ENCODE assay signal across 13 mouse cellular contexts in genomic region chr15:3251031-3251717, GRCm38 (mm10). TPM values are rescaled to one million over a fixed set of nuclear protein-coding genes. Genes with fewer than 3 reads are reported as not detected.
A peak's percentile ranks its signal among the peaks of the same experiment; 100 is the strongest.
DNase-seq lines count a peak whose midpoint lies in the region; ATAC-seq and TF ChIP-seq lines count a peak whose summit lies in the region.
"Had no signal": no experiment of that assay in that cellular context is flagged by ENCODE, and none has a peak within 500 bp of the region (broad histone marks: within the 10 kb centered on the region; RNA-seq: fewer than 3 reads in every experiment).

No protein-coding gene starts in this region.

- H3K27me3 ChIP-seq in Patski, result no peaks in the 10 kb centered on the region
- H3K27me3 ChIP-seq in heart, embryonic 13.5 days (replicated peaks), result no peaks in the 10 kb centered on the region
- H3K27me3 ChIP-seq in lung, embryonic 16.5 days (ENCODE audit: control insufficient read depth, insufficient read depth, low read depth, low read length), result no peaks in the 10 kb centered on the region
- H3K27me3 ChIP-seq: embryonic facial prominence, embryonic 13.5 days; neural tube, embryonic 12.5 days had no signal

- no peak overlapping the region for H3K4me2 ChIP-seq in heart, embryonic 13.5 days
- H3K4me2 ChIP-seq in lung, embryonic 16.5 days (ENCODE audit: low read depth, low read length), result no peak overlapping the region
- H3K4me2 ChIP-seq: embryonic facial prominence, embryonic 13.5 days; neural tube, embryonic 12.5 days had no signal

- no peak overlapping the region for H3K4me3 ChIP-seq in heart, embryonic 13.5 days
- no peak overlapping the region for H3K4me3 ChIP-seq in lung, embryonic 16.5 days (ENCODE audit: low read length)
- H3K4me3 ChIP-seq: embryonic facial prominence, embryonic 13.5 days; neural tube, embryonic 12.5 days had no signal

- no peaks in the 10 kb centered on the region for H3K36me3 ChIP-seq in heart, embryonic 13.5 days
- H3K36me3 ChIP-seq in lung, embryonic 16.5 days (ENCODE audit: control insufficient read depth, insufficient read depth, low read length), result no peaks in the 10 kb centered on the region
- H3K36me3 ChIP-seq: embryonic facial prominence, embryonic 13.5 days; neural tube, embryonic 12.5 days had no signal

- peak overlapping the region; percentile 56 for H3K27ac ChIP-seq in heart, embryonic 13.5 days (replicated peaks)
- H3K27ac ChIP-seq in lung, embryonic 16.5 days (ENCODE audit: low read length), result peak overlapping the region; percentile 90
- H3K27ac ChIP-seq: embryonic facial prominence, embryonic 13.5 days; neural tube, embryonic 12.5 days had no signal

- H3K9ac ChIP-seq in heart, embryonic 13.5 days, result no peak overlapping the region
- H3K9ac ChIP-seq in lung, embryonic 16.5 days (ENCODE audit: low read length), result 0 out of 2 replicates have a peak overlapping the region, but pooled peaks have one; percentile 18
- H3K9ac ChIP-seq: embryonic facial prominence, embryonic 13.5 days; neural tube, embryonic 12.5 days had no signal

- in situ Hi-C loops in Patski (cut with MboI; ENCODE audit: low pct_unique_long_range_greater_than_20kb), result no loop called here

- CTCF ChIA-PET in Patski (lab: Charles Lee), result interaction anchor here (1.4 to 1.9 kb wide), 2 partner anchors 12 to 19 kb away, joined by 4 read pairs; no protein-coding TSS in a partner anchor

- TF ChIP-seq CTCF in Patski (IDR thresholded peaks at IDR 0.05), result no peak

- POLR2A ChIA-PET in Patski (lab: Charles Lee), result no interaction called here

- DNase-seq in kidney, adult 9 months, result peak; percentile 56
- DNase-seq in kidney, adult 11 months, result no peak
- DNase-seq in Patski (ENCODE audit: low read depth, low spot score), result no peak
- no peak for DNase-seq in right cerebral cortex, postnatal 36 days (ENCODE audit: low spot score in 2 of 2)
- DNase-seq in spleen, postnatal 14 days (ENCODE audit: low spot score in 2 of 2), result no peak
- DNase-seq in right cerebral cortex, postnatal 10 days (ENCODE audit: low spot score in 2 of 2), result no peak
- DNase-seq: cerebellum, adult 11-12 months; right cerebral cortex, postnatal 25 days had no signal

- WGBS in heart, embryonic 13.5 days, result 67% methylated on average over 3 of the region's 3 CpGs
- 27% methylated on average over 3 of the region's 3 CpGs for WGBS in lung, embryonic 16.5 days

- peaks cover 37% of the 10 kb centered on the region for H3K4me1 ChIP-seq in heart, embryonic 13.5 days
- H3K4me1 ChIP-seq in lung, embryonic 16.5 days (replicated peaks; ENCODE audit: control insufficient read depth, insufficient read depth, low read length), result peaks cover 12% of the 10 kb centered on the region
- H3K4me1 ChIP-seq: embryonic facial prominence, embryonic 13.5 days; neural tube, embryonic 12.5 days had no signal

- H3K9me3 ChIP-seq in heart, embryonic 13.5 days, result no peaks in the 10 kb centered on the region
- H3K9me3 ChIP-seq in lung, embryonic 16.5 days (ENCODE audit: control insufficient read depth, low read length), result no peaks in the 10 kb centered on the region
- H3K9me3 ChIP-seq: embryonic facial prominence, embryonic 13.5 days; neural tube, embryonic 12.5 days had no signal

- peak; percentile 61 for ATAC-seq in Patski
- ATAC-seq in heart, embryonic 13.5 days (ENCODE audit: extremely low read depth, insufficient number of reproducible peaks, low FRiP score, low TSS enrichment), result no peak
- peak; percentile 88 for ATAC-seq in lung, embryonic 16.5 days (ENCODE audit: low read depth)
- ATAC-seq: hindbrain, embryonic 16.5 days had no signal

RNA-seq across cellular contexts. Expression of gene Selenop, which starts 17.2 kb away (rescaled TPM):
- polyA plus RNA-seq in Patski (2021), result 37.3 TPM
- polyA plus RNA-seq in heart, embryonic 13.5 days (2015; fragmentation: Nextera tagmentation; extraction: Ambion mirVana), result 119 and 124 TPM in 2 replicates
- polyA plus RNA-seq in lung, embryonic 16.5 days (2015; fragmentation: Nextera tagmentation; extraction: Ambion mirVana), result 148 and 183 TPM in 2 replicates

RNA-seq across cellular contexts. Expression of gene Ccdc152, which starts 52.2 kb away (rescaled TPM):
- 0.10 TPM for polyA plus RNA-seq in Patski (2021)
- polyA plus RNA-seq in heart, embryonic 13.5 days (2015; fragmentation: Nextera tagmentation; extraction: Ambion mirVana), result 0.23 and 0.35 TPM in 2 replicates
- polyA plus RNA-seq in lung, embryonic 16.5 days (2015; fragmentation: Nextera tagmentation; extraction: Ambion mirVana), result 0.28 TPM in 1 of 2 replicates, not detected in the other
- polyA plus RNA-seq: embryonic facial prominence, embryonic 13.5 days had no signal
